Mouse (Mus musculus): ENCODE results near the gene Cxcl15.

- TF ChIP-seq CTCF (IDR thresholded peaks at IDR 0.05; ENCODE audit: control insufficient read depth, insufficient read depth, insufficient read length): no peak
- TF ChIP-seq USF1 (IDR thresholded peaks at IDR 0.05; ENCODE audit: low read depth): no peak
- TF ChIP-seq MYOD1 (IDR thresholded peaks at IDR 0.05; ENCODE audit: control insufficient read depth, insufficient read length, low read depth): no peak
- no peak for TF ChIP-seq MAX (IDR thresholded peaks at IDR 0.05)
- TF ChIP-seq CEBPB (IDR thresholded peaks at IDR 0.05; ENCODE audit: low read depth): no peak
- no peak for TF ChIP-seq MYOG (IDR thresholded peaks at IDR 0.05; ENCODE audit: control insufficient read depth, extremely low read depth, insufficient read length)
- no peak for TF ChIP-seq FOSL1 (IDR thresholded peaks at IDR 0.05; ENCODE audit: insufficient read depth, low read length, poor library complexity, severe bottlenecking)
Observed at GRCm38 (mm10) chr5:90778856-90779255, 15.5 kb upstream of the Cxcl15 start.

Measured in C2C12 (cell line).